Mouse (Mus musculus) left cerebral cortex, adult 9 months (tissue): ENCODE results near the gene Taf8.

ENCODE experiments used
- DNase-seq, 2 experiments: peaks; one replicate each; pipeline ENCODE4 v3.0.0; 2022; ENCODE audit warnings: low spot score in 2 of 2

The Taf8 gene

DNA sequence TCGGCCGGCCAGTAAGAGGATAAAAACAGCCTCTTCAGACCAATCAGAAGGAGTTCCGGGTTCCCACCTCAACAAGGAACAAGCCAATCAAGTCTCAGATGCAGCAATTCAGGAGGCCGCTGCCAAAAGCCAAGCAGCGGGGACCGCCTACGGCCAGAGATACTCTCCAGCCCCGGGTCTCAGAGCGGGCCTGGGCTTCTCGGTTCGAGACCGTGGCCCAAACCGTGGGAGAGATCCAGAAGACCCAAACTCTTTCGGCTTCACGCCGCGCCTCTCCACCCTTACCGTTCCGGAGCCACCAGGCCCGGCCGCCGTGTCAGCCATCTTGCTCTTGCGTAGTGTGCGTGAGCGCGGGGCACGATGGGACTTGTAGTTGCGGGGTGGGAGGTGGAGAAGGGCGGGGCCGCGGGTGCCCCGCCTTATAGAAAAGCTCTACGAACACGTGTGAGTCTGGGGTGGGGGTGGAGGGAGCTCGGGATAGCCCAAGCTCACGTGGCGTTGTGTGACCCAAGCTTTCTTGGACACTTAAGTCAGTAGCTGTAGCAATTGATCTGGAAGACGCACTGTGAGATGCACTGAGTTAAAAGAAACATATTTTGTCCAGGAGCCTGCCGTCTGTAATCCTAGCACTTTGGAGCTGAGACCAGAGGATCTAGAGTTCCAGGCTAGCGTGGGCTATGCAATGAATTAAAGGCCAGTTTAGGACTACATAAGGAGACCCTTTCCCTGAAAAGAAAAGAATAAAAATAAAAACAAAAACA is at the start of gene Taf8:
Gene Taf8, minus strand, starts transcription at position 347 of the 761 bp plus-strand sequence.
- DNase-seq, result peak; percentile 80 to 91

DNA sequence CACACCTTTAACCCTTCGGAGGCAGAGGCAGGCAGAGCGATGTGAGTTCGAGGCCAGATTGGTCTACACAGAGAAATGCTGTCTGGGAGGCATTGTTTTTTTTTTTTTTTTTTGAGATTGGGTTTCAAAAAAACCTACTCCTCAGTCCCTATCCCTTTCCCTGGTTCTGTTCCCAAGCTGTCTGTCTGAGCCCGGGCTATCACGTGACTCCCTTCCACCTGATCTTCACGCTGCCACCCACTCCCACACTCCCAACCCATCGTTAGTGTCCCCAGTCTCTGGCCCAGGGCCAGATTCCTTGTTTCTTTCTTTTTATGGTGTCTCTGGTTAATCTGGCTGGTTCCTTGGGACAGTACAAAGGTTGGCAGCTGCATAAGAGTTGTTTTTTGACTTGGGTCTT is 49.0 kb upstream of the Taf8 start:
- DNase-seq, result no peak

DNA sequence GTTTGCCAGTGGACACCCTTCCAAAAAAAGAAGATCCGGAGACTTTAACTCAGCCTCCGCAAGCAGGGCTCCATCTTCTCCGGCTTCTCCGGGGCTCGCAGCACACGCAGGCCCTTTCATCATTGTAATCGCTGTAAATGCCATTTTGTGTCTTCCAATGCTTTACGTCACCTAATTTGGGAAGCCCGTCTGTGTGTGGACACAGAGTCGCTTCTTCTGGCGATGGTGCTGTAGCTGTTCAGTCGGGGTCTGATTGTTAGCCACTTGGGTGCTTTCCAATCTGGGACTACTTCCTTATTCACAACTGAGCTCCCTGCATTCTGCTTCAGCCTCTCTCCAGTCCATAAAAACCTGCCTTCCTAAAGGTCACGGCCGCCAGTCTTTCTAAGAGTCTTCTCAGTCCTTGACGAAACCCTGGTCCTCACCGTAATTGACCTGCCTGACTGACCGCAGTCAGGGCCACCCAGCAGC is 43.8 kb upstream of the Taf8 start:
- peak; percentile 19 to 37 for DNase-seq

DNA sequence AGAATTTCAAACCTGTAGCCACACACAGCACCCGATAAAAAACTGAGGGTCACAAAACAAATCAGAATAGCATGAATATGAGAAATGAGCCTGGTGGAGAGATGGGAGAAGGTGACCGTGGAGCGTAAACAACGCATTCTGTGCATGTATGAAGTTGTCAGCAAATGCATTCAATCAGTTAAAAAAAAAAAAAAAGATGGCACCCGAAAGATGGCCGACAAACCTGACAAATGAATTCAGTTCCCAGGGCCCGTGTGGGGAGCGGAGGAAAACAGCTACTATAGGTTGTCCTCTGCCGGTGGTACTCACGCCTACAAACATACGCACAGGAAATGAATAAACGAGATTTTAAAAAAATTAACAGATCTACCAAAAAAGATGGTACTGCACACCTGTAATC is 43.1 kb upstream of the Taf8 start:
- DNase-seq, result no peak

DNA sequence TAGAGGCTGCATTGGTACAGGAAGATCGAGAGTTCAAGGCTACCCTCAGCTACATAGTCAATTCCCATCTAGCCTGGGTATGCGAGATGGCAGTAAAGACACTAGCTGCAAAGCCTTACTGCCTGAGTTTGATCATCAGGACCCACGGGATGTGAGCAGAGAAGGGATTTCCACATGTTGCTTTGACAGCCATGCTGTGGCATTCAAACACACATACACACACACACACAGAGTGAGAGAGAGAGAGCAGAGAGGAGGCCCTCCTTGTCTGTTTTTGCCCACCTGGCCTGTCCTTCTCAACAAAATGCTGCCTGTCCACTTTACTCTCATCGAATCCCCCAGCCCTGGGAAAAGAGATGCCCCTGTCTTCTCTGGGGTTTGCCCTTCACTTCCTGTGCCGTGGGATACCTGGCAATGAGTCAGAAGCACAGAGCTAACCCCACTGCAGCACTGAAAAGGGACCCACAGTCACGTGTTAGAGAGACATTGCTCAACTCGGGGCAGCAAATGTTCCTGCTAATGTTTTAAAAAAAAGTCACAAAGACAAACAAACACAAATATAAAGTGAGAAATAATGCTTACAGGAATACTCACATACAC is 41.1 kb upstream of the Taf8 start:
- no peak for DNase-seq

DNA sequence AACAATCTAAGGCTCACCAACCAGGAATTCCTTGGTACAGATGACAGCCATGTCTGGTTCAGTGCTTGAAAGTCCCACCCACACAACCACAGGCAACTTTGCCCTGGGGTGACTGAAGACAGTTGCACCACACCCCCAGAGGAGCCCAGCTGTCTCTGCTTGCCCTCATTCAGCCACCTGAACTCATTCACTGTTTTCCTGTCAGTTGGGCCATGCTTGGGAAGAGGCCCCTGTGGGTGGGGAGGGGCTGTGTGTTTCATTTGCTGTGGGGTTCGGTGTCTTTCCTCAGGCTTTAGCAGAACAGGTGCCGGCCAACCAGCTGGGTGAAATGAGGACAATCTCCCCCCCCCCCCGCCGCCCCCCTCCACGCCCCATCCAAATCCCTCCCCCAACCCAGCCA is 40.0 kb upstream of the Taf8 start:
- DNase-seq, result no peak

DNA sequence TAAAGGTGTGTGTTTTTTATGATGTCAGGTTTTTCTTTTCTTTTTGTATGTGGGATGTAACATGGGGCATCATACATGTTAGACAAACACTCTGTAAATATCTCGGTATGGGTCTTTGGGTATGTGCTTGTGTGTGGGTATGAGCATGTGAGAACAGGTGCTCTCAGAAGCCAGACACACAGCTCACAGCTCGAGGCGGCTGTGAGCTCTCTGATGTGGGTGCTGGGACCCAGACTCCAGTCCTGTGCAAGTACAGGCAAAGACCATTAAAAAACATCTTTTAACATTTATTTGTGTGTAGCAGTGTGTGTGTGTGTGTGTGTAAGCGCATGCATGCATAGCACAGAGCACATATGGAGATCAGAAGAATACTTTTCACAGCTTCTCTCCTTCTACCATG is 37.0 kb upstream of the Taf8 start:
- DNase-seq, result no peak

DNA sequence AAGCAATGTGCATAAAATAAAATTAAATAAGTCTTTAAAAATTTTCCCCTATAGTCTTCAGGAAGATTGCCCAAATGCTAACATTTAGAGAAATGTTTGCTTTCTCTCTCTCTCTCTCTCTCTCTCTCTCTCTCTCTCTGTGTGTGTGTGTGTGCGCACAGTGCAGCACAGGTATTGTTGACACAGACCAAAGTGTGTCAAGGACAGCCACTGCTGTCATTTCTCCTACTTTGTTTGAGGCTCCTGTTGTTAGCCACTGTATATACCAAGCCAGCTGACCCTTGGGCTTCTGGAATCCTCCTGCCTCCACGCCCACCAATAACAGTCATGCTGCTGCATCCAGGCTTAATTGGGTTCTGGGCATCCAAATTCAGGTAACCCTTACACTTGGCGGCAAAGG is 36.0 kb upstream of the Taf8 start:
- no peak for DNase-seq

DNA sequence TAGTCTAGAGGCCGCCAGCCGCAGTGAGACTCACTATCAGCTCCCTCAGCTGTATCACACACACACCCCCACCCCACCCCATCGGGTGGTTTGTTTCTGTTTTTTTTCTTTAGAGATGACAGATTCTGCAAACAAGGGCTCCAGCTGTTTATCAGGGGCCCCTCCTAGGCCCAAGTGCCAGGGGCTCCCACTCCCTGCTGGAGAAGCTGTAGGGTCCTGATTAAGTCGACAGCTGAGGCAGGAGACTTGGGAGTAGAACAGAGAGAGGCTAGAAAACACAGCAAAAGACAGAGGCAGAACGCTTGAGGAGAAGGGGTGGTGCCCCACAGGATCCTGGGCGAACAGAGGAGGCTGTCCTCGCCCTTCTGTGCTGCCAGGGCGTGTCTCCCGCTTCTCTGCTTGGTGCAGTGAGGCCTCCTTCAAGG is 33.7 kb upstream of the Taf8 start:
- DNase-seq, result no peak

DNA sequence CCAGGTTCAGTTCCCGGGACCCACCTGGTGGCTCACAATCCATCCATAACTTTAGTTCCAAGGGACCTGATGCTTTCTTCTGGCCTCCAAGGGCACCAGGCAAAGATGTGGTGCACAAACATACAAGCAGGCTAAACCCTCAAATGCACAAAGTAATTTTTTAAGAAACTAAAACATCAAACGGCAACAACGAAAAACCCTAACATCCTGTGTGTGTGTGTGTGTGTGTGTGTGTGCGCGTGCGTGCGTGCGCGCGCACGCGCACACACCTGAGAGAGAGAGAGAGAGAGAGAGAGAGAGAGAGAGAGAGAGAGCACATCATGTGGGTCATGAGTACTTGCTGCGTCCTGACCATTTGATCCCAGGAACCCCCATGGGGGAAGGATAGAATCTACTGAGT is 31.6 kb upstream of the Taf8 start:
- no peak for DNase-seq

DNA sequence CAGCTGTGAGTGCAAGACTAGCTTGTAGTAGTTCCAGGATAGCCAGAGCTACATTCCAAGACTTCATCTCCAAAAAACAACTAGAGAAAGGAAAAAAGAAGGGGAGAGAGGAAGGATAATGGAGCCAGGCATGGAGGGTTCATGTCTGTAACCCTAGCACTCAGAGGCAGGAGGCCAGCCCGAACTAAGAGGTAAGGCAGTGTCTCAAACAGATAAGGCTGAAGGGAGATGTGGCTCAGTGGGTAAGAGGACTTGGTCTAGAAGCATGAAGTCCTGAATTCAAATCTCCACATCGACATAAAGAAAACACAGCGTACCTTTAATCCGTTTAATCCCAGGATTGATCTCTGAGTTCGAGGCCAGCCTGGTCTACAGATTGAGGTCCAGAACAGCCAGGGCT is 30.3 kb upstream of the Taf8 start:
- no peak for DNase-seq

DNA sequence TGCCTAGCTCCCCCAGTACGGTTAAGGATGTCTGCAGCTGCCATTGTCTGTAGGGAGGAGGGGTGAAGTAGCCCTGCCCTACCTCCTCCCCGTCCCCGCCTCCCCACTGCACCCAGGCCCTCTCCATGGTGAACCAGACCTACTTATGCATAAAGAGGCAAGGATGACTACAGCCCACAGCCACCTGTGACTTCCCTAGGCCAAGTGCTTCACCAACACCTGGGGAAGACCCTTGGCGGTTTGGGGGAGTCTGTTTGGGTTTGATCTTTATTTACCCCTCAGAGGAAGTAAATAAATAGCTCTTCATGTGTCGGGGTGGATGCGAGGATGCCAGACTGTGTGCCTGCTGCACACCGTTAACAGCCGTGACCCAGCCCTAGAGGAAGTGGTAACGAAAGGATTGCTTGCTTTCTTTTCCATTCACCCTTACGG is 29.3 kb upstream of the Taf8 start:
- no peak for DNase-seq

DNA sequence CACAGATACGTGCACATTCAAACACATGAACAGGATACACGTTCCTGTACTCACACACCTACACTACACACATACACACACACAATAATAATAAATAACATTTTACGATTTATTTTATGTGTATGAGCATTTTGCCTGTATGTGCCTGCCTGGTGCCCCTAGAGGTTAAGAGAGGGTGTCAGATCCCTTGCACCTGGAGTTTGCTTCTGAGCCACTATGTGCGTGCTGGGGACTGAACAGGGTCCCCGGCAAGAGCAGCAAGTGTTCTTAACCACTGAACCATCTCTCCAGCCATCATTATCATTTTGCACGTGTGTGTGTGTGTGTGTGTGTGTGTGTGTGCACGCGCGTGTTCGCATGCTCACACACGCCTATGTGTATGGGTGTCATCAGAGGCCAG is 27.5 kb upstream of the Taf8 start:
- DNase-seq, result no peak

DNA sequence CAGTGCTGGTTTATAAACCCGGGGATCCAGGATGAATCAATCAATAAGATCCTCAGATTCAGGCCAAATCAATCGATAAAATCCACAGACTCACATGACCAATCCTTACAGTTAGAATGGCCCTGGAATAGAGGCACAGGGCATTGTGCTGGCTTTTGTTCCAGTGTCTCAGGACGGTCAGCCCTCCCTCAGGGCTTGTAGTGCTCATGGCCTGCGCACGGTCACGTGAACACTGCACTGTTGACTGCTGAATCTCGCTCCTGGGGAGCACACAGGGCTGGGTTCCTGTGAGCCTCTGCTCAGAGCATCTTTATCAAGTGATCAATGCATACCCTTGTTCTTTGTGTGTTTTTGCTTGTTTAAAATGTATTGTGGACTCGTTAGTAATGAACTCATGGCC is 26.8 kb upstream of the Taf8 start:
- no peak for DNase-seq

DNA sequence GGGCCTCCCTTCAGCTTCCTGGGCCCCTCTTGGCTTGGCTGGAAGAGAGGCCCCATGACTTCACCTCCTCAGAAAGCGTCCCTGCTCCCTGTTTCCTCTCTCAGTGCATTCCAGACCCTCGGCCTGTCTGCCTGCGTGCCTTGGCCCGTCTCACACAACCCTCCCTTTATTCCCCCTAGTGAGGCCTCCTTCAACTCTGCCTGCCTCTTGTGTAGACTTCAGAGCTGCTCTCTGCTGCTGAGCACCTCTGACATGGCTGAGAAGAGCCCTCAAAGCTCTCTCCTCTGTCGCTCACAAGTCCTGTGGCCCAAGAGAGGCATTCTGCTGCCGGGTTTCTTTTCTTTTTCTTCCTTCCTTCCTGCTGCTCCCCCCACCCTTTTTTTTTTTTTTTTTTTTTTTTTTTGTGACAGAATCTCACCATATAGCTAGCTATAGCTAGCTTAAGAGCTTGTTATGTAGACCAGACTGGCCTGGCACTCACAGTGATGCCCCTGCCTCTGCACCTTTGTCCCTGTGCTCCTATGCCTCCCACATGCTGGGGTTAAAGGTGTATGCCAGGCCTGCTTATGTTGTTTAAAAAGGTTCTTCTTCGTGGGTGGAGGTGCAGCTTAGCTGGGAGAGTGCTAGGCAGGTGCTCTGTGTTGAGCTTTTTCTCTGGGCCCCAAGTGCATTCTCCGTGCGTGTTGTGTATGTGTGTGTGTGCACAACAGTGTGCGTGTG is 25.6 kb upstream of the Taf8 start:
- no peak for DNase-seq

DNA sequence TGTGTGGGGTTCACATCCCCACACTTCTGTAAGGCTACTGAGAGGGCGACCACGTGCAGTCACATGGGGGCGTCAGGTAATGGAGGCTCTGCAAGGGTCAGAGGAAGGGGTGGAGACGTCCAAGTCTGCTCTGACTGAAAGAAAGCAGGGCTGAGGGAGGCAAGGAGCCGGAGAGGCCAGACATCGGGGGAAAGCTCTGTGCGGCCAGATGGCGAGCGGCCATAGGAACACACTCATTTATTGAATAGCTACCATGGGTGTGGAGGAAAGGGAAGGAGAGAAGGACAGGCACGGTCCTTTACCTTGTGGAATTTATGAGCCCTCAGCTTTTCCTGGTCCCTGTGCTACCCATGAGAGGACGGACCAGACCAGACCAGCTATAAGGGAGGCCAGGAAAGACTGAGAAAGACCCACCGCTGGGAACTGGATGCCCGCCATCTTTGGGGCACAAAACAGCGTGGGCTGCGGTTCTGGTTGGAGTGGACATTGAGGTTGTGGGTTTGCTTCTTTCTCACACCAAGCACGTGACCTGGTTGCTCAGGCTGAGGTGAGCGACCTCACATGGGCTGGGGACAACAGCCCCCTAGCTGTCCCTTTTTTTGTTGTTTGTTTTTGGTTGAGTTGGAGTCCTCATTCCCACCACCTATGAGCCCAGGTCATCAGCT is 24.9 kb upstream of the Taf8 start:
- no peak for DNase-seq

DNA sequence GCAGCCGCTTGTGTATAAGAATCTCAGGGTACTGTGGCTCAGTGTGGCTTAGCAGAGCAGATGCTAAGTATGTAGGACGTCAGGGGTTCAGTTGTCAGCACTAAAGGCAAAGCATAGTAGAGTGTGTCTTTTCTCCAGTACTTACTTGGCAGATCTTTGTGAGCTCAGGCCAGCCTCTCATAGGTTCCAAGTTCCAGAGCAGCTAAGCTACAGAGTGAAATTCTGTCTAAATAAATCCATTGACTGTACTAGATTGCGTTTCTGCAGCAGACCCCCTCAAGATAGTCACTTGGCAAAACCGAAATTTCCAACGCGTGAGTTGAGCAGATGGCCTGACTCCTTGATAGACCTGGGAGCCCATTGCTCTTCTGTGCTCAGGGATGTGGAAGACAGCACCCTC is 22.9 kb upstream of the Taf8 start:
- no peak for DNase-seq

DNA sequence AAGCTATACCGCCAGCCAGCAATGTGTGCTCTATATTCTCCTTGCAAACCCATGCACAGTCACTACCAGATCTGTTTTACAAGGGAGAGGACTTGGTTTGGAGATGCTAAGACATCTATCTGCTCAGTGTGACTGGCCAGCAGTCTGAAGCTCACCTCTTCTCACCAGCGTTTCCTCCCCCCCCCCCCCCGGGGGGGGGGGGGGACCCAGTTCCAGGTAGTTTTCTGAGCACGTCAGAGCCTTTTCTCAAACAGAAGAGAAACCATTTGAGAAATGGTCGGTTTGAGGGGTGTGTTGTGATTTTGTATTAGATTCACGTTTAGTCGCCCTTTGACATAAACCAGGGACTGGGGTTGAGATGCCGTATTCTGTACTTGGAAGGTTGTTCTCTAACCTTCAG is 22.0 kb upstream of the Taf8 start:
- no peak for DNase-seq

DNA sequence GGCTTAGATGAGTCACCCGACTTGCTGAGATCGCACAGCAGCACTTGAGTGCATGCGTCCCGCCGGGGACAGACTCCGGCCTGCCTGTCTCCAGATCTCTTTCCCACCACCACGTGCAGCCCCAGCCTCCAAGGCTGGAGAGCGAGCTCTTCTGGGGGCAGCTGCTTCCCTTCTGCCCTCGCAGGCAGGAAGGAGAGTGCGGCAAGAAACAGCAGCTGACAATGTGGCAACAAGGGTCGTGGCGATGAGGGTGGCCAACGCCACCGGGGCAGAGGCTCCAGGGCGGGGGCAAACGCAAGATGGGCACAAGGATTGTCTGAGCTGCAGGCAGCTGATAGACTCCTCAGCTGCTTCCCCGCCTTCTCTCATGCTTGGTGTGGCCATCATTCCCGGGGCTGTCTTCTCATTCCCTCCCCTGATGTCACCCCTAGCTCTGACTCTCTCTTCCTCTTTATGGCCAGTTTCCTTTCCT is 21.2 kb upstream of the Taf8 start:
- no peak for DNase-seq

DNA sequence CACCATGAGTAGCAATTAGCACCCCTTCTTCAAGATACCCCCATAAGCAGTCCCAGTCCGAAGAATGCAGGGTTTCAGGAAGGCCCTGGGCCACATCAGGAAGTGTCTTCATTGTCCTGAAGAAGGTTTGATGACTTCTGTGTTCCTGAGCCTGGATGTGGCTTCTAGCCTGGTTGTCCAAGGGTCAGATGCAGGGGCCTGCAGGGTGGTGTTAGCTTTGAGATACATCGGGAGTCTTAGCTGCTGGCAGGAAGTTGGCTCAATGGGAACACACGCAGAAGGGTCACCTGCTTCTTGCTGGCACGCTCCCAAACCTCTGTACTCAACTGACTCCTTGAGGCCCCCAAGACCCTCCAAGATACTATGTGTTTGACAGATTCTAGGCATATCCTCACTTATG is 20.4 kb upstream of the Taf8 start:
- DNase-seq, result no peak

DNA sequence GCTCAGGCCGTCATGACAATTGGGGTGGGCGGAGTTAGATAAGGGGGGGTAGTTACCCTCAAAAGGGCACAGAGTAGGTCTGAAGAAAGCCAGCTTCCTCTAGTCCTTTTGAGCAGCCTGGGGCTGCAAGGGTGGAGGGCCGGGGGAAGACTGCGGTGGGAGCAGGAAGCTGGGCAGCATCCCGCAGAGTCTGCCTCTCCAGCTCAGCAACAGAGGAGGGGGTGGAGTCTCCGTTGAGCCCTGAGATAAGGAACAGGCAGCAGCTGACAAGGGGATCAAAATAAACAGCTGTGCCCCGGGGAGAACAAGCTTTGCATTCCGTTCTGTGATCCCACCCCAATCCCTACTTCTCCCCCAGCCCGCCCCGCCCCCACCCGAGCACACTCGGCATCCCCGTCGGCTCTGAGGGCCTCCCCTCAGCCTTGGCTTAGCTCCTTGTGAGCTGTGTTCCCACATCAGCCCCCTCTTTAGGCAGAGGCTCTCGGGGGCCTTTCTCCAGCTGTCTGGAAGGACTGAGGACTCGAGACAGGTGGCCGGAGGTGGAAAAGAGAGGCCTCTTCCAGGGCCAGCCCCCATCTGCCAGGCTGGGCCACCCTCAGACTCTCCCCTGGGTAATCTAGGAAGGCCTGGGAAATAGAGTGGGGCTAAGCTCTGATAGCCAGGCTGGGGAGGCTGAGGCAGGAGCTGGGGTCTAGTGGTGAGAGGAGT is 19.6 kb upstream of the Taf8 start:
- no peak for DNase-seq

DNA sequence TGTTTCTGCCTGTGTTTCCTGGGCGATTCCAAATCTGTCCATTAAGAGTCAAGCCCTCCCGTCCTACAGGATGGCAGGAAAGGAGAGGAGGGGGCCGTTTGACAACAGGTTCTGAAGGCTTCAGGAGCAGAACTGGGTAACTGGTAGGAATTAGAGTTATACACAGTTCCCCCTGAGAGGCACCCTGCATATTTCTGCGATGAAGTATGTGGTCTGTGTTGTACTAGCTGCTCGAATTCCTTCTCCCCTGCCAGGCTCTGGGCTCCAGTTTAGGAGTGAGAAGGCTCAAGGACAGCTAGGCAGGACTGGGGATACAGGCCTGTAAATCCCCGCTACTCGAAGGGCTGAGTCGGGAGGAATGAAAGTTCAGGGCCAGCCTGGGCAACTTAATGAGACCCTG is 16.1 kb upstream of the Taf8 start:
- no peak for DNase-seq
